Mouse (Mus musculus): Measurements from ENCODE around the gene Rpl21. TPM values are rescaled to one million over a fixed set of nuclear protein-coding genes. Genes with fewer than 3 reads are reported as not detected.

Rpl21 gene
- 100 to 1,000 TPM; 386 to 584 TPM for total RNA-seq (2023)

DNA sequence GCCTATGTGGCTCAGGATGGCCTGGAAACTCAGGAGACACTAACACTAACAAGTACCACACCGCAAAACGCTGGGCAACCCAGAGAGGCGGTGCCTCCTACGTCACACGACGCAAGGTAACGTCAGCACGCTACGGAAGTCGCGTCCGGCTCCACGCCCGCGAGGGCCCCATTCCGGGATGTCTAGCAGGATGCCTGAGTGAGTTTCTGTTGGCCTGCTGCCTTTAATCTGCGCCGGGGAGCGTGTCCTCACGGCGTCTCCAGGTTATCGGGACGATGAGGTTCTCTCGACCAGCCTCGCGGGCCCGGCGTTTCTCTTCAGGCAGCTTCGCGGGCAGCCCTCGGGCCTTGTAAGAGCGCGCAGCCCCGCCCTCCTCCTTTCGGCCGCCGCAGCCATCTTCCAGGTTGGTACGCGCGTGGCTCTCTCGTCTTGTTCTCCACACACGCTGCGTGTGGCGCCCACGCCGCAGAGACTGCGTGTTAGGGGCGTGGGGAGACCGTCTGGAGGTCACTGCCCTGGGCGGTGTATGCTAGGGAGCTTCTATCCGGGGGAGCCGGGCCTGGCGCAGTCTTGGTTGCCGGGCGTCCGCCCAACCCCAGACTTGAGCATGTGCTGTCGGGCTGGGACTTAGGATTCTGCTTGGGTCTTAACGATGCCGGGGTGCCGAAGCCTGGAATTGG is at the start of gene Rpl21:
Gene Rpl21, plus strand, starts transcription at position 122 of the 680 bp plus-strand sequence.

DNA sequence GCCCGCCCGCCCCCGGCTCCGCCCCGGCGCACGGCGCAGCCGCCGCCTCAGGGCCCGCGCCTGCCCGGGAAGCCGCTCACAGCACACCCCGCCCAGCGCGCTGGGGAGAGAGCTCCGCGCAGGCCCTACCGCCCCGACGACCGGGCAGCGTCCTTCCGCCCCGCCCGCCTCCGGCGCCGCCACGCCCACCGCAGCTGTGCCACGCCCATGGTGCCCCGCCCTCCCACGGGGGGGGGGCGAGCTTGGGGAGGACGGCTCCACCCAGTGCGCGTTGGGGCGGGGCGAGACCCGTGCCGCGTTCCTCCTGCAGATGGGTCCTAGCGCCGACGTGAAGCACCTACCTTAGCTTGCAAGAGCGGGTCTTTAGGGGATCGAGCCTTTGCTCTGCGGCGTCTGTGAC is 37.8 kb upstream of the Rpl21 start, which contains the start of gene Usp12:
Gene Usp12, minus strand, starts transcription at position 154 of the 400 bp plus-strand sequence.

DNA sequence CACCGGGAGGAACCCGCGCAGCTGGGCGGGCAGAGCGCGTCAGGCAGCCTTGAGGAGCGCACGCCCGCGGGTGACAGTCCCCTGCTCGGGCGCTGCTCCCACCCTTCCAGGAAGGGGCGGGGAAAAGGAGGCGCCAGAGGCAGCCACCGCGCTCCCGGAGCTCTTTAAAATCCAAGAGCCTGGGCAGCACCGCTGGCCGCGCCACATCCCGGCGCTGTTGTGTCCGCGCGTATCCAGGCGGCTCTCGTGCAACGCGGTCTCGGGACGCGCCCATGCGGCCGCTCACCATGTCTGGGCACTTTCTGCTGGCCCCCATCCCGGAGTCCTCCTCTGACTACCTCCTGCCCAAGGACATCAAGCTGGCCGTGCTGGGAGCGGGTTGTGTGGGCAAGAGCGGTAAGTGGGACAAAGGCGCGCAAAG is 12.3 kb downstream of the Rpl21 start, which contains the start of gene Rasl11a:
Gene Rasl11a, plus strand, starts transcription at position 127 of the 421 bp plus-strand sequence.

Other genes starting within 250 kb of the Rpl21 start
- not detected for gene Gpr12, start 247.7 kb upstream of the Rpl21 start, total RNA-seq (2023)
- gene Usp12, start 37.9 kb upstream of the Rpl21 start, total RNA-seq (2023) = 100 to 1,000 TPM; 135 to 158 TPM
- gene Rasl11a, start 12.2 kb downstream of the Rpl21 start, total RNA-seq (2023) = under 1 TPM in 1 of 2 experiments, not detected in 1; 0.58 TPM
- 10 to 100 TPM; 26.1 to 28.2 TPM for gene Gtf3a, start 115.8 kb downstream of the Rpl21 start, total RNA-seq (2023)
- 10 to 100 TPM in 1 of 2 experiments, 1 to 10 TPM in 1; 9.3 to 11.0 TPM for gene Mtif3, start 130.9 kb downstream of the Rpl21 start, total RNA-seq (2023)
- 1 to 10 TPM; 4.8 to 6.6 TPM for gene Lnx2, start 243.7 kb downstream of the Rpl21 start, total RNA-seq (2023)
- 100 to 1,000 TPM in 1 of 2 experiments, 10 to 100 TPM in 1; 88.3 to 102 TPM for gene Polr1d, start 244.2 kb downstream of the Rpl21 start, total RNA-seq (2023)